Mouse (Mus musculus) olfactory bulb, adult 2 months (tissue): ENCODE results near the gene Brca1.

Experiments
- CTCF ChIP-seq: fragments of 200-500 bp; IDR thresholded peaks from 2 replicates; pipeline ENCODE4 v1.5.1; 2012; ENCODE audit warnings: low read depth, mild to moderate bottlenecking, low read length, moderate library complexity; ENCODE audit not compliant: insufficient read depth
- POLR2A ChIP-seq: fragments of 200-500 bp; IDR thresholded peaks from 2 replicates; pipeline ENCODE4 v1.6.1; 2012; ENCODE audit warnings: mild to moderate bottlenecking, low read depth, low read length, moderate library complexity; ENCODE audit not compliant: insufficient read depth

GRCm38 (mm10) chr11:101462141-101462540 lies 89.6 kb downstream of the Brca1 start:
- no peak for TF ChIP-seq CTCF
- no peak for TF ChIP-seq POLR2A
